Mouse (Mus musculus) C2C12 (cell line): ENCODE results near the gene Arhgef26. TPM values are rescaled to one million over a fixed set of nuclear protein-coding genes. Genes with fewer than 3 reads are reported as not detected.
A peak's percentile ranks its signal among the peaks of the same experiment; 100 is the strongest.

Experiments used
- H3K27me3 ChIP-seq: one replicate; pipeline ENCODE4 v1.6.1; 2011; ENCODE audit not compliant: control insufficient read depth, insufficient read depth, insufficient read length
- H3K36me3 ChIP-seq: one replicate; pipeline ENCODE4 v1.6.1; 2011; ENCODE audit not compliant: control insufficient read depth, insufficient read depth
- H3K4me3 ChIP-seq: one replicate; pipeline ENCODE4 v1.5.1; 2011; ENCODE audit warnings: mild to moderate bottlenecking, control low read depth; ENCODE audit not compliant: poor library complexity, insufficient read depth, severe bottlenecking
- H3K79me2 ChIP-seq: one replicate; pipeline ENCODE4 v1.6.1; 2011; ENCODE audit not compliant: control insufficient read depth, insufficient read depth
- H3K79me3 ChIP-seq: one replicate; pipeline ENCODE4 v1.6.1; 2011; ENCODE audit warnings: low read depth, control low read depth
- H3ac ChIP-seq: one replicate; pipeline ENCODE3; 2011; ENCODE audit warnings: low read depth; ENCODE audit not compliant: control insufficient read depth, insufficient read length
- CEBPB ChIP-seq: IDR thresholded peaks from one replicate; pipeline ENCODE4 v1.6.1; 2011; ENCODE audit warnings: low read depth, mild to moderate bottlenecking, control low read depth, moderate library complexity
- CTCF ChIP-seq: IDR thresholded peaks from one replicate; pipeline ENCODE4 v1.5.1; 2011; ENCODE audit not compliant: control insufficient read depth, insufficient read depth, insufficient read length
- FOSL1 ChIP-seq: IDR thresholded peaks from one replicate; pipeline ENCODE4 v1.8.0; 2011; ENCODE audit warnings: mild to moderate bottlenecking, low read length; ENCODE audit not compliant: poor library complexity, insufficient read depth, severe bottlenecking
- MAX ChIP-seq: IDR thresholded peaks from one replicate; pipeline ENCODE4 v1.6.1; 2011; ENCODE audit warnings: mild to moderate bottlenecking, control low read depth
- MYOD1 ChIP-seq: IDR thresholded peaks from one replicate; pipeline ENCODE4 v1.6.1; 2011; ENCODE audit warnings: low read depth; ENCODE audit not compliant: control insufficient read depth, insufficient read length
- MYOG ChIP-seq: IDR thresholded peaks from one replicate; pipeline ENCODE4 v1.6.1; 2011; ENCODE audit not compliant: control insufficient read depth, insufficient read length; ENCODE audit errors: extremely low read depth
- USF1 ChIP-seq: IDR thresholded peaks from one replicate; pipeline ENCODE4 v1.6.1; 2011; ENCODE audit warnings: low read depth, mild to moderate bottlenecking, control low read depth, moderate library complexity
- polyA plus RNA-seq: library from polyadenylated mRNA; unstranded; fragments of >200 nt; fragmentation: generic; extraction: Trizol; gene quantifications from one replicate; pipeline ENCODE4 v1.2.1, GENCODE M21; 2012; ENCODE audit warnings: missing spikeins

Gene Arhgef26
- polyA plus RNA-seq, 1 experiment: 1.9 TPM

DNA sequence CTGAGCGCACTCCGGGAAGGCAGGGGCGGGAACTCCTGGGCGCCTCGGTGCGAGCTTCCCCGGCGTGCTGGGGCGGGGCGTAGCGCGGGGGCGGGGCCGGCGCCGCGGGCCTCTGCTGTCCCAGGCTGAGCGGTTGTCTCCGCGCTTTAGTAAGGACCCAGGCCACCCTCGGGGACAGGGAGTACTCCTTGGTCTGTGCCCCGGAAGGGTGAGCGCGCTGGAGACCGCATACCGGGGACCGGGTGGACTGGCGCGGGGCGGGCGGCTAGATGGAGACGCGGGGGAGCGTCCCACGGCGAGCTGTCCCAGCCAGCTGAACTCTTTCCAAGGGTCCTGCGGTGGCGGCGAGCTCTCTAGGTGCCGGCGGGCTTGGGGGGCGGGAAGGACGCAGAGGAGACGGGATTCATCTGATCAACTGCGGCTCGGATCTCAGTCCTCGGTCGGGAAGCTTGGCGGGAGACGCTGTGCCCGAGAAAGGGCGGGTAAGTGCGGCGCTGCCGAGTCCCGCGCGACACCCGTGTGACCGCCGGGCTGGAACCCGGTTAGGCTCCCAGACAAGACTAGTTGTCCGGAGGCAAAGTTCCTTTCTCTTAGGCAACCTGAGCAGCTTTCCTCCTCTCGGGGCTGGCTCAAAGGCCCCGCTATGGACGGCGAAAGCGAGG, 841 bp downstream of the Arhgef26 start:
- no peaks in the 10 kb centered on the region for H3K79me2 ChIP-seq
- no peaks in the 10 kb centered on the region for H3K36me3 ChIP-seq
- TF ChIP-seq CTCF: no peak
- no peak for TF ChIP-seq FOSL1
- TF ChIP-seq MAX: no peak
- TF ChIP-seq USF1: no peak
- no peak for TF ChIP-seq MYOD1
- no peak for TF ChIP-seq MYOG
- TF ChIP-seq CEBPB: no peak

DNA sequence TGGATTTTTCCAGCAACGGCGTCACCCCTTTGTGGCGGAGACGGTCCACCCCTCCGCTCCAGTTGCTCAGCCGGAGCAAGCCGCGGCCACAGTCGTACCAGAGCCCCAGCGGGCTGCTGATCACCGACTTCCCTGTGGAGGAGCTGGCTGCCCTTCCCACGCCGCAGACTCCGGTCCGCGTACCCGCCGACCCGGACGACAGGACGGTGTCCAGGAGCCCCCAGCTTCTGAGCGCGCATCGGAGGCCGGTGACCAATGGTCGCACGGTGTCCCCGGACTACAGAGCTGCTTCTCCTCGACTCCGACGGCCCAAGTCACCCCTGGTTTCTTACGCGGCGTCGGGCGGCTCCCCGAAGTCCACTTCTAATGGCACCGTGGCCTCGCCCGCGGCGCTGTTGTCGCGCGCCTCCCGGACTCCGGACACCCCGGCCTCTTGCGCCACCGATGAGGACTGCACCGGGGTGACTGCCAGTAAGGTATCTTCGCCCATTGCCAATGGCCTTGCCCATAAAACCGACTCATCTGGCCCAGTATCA, 1.4 kb downstream of the Arhgef26 start:
- TF ChIP-seq CEBPB (no peak), MYOD1 (no peak), FOSL1 (no peak), USF1 (no peak), MAX (no peak), CTCF (no peak), MYOG (no peak)
- H3K79me3 ChIP-seq: no peaks in the 10 kb centered on the region
- no peaks in the 10 kb centered on the region for H3K79me2 ChIP-seq
- no peaks in the 10 kb centered on the region for H3K27me3 ChIP-seq
- H3K36me3 ChIP-seq: no peaks in the 10 kb centered on the region
- H3ac ChIP-seq: peak overlapping the region; percentile 74
- peak overlapping the region; percentile 11 for H3K4me3 ChIP-seq

More for the DNA sequence above, 841 bp downstream of the Arhgef26 start:
- Histone ChIP-seq H3K27me3 (no peaks in the 10 kb centered on the region), H3ac (peak overlapping the region; percentile 74), H3K4me3 (peak overlapping the region; percentile 11), H3K79me3 (no peaks in the 10 kb centered on the region)

DNA sequence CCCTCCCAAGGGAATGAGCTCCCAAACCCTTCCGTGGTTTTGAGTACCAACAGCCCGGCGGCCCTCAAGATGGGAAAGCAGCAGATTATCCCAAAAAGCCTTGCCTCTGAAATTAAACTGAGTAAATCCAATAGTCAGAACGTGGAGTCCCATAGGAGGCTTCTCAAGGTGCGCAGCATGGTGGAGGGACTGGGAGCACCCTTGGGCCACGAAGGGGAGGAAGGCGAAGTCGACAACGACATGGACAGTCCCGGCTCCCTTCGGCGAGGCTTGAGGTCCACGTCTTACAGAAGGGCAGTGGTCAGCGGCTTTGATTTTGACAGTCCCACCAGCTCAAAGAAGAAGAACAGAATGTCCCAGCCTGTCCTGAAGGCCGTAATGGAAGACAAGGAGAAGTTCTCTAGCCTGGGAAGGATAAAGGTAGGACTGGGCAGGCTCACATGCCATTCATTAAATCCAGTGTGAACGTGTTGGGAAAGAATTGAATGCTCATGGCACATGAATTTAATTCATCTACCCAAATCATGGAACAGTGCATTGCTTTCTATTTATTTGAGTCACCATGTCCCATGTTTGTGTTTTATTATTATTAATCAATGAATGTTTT, 2.1 kb downstream of the Arhgef26 start:
- H3K79me3 ChIP-seq: no peaks in the 10 kb centered on the region
- no peak overlapping the region for H3K4me3 ChIP-seq
- no peaks in the 10 kb centered on the region for H3K79me2 ChIP-seq
- no peak overlapping the region for H3ac ChIP-seq
- no peaks in the 10 kb centered on the region for H3K27me3 ChIP-seq
- H3K36me3 ChIP-seq: no peaks in the 10 kb centered on the region
- TF ChIP-seq MYOG: no peak
- no peak for TF ChIP-seq CTCF
- TF ChIP-seq MYOD1: no peak

DNA sequence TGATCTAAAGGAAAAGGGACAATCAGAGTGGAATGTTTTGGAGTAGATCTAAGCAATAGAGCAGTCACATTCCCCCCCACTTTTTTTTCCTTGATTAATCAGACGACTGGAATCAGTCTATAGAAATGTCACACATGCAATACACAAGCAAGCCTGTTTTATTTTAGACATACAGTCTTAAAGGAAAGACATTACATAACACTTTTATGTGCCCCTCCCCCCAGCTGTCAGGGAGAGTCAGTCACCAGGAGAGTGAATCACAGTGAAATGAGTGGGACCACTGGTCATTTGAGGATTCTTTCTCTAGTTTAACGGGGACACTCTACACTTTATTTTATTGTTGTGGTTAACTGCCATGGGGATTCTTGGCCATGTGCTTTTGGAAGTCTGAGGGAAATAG, 2.7 kb downstream of the Arhgef26 start:
- H3K79me2 ChIP-seq: no peaks in the 10 kb centered on the region
- H3ac ChIP-seq: no peak overlapping the region
- no peaks in the 10 kb centered on the region for H3K79me3 ChIP-seq
- H3K36me3 ChIP-seq: no peaks in the 10 kb centered on the region
- H3K27me3 ChIP-seq: no peaks in the 10 kb centered on the region
- TF ChIP-seq MAX (no peak), FOSL1 (no peak), MYOD1 (peak; percentile 45), CTCF (no peak)
- no peak overlapping the region for H3K4me3 ChIP-seq

DNA sequence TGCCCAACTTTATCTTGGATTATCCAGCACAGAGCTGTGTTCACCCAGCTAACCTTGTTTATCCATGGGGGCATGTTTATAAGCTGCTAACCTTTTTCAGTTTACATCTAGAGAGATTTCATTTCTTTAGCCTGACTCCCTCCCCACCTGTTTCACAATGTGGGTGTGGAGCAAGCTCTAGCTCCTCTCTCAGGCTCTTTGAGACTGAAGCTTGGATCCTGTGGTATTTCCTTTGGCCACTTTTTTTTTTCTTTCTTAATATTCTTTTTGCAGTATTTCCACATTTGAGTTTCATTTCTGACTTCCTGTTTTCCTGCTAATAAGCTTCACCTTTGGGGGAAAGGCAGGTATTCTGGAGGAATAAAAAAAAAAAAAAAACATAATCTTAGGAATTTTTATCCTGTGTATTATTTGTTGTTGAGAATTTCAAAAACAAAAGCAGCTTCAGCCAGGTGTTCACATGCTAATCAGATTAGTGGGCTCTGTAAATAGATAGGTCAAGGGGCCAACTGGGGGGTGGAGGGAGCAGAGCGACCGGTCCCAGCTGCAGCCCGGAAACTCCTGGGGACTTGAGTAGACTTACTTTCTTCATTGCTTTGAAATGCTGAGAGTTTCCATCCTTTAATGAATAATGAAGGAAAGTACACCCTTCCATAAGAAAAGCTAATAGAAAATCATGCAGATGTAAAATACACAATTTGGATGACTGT, 3.5 kb downstream of the Arhgef26 start:
- Histone ChIP-seq H3K79me2 (no peaks in the 10 kb centered on the region), H3K79me3 (no peaks in the 10 kb centered on the region), H3K4me3 (no peak overlapping the region), H3K36me3 (no peaks in the 10 kb centered on the region), H3K27me3 (no peaks in the 10 kb centered on the region), H3ac (no peak overlapping the region)
- TF ChIP-seq CEBPB (no peak), USF1 (no peak), MYOG (no peak), FOSL1 (no peak), MYOD1 (no peak), CTCF (no peak), MAX (no peak)

DNA sequence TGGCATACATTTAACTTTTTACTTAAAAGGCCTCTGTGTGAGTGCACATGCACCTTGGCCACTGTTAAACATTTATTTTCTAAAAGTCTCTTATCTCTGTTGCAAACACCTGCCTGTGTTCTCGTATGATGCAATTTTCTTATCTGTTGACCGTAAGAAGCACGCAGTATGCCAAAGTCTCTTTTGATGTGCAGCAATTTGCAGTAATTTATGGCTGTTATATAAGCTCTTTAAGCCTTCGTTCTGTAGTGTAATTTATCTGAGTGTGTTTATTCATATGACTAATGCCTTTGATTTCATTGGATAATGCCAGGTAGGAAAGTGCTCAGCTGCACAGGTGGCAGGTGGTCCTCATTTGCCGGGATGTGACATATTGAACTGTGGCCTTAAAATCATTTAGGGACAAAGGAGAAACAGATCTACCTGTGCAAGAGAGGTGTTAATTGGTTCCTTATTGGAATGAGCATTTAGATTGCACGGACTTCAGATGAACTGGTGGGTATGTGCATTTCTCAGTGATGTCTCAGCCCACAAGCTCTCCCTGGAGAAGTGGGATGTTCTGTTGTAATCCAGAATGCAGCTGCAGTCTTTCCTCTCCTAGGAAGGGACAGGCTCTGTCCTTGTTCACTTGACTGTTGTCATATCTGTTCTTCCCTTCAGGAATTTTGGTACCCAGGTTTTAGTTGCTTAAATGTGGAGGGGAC, 10.5 kb downstream of the Arhgef26 start:
- no peaks in the 10 kb centered on the region for H3K27me3 ChIP-seq
- H3ac ChIP-seq: no peak overlapping the region
- H3K4me3 ChIP-seq: no peak overlapping the region
- no peaks in the 10 kb centered on the region for H3K79me3 ChIP-seq
- TF ChIP-seq FOSL1 (no peak), CEBPB (no peak), MYOD1 (no peak), MAX (no peak), MYOG (no peak), CTCF (no peak), USF1 (no peak)
- no peaks in the 10 kb centered on the region for H3K36me3 ChIP-seq
- H3K79me2 ChIP-seq: no peaks in the 10 kb centered on the region
